Mouse (Mus musculus) kidney, postnatal 10 days (tissue): ENCODE results near the gene Hoxb7.

Experiments
- DNase-seq: peaks from one replicate; pipeline ENCODE4 v3.0.0; 2021; ENCODE audit warnings: mixed read lengths

Hoxb7 gene

GRCm38 (mm10) chr11:96338957-96339855, 52.8 kb downstream of the Hoxb7 start:
- peak; percentile 30 for DNase-seq
